Mouse (Mus musculus): Measurements from ENCODE around the gene Tigd3. TPM values are rescaled to one million over a fixed set of nuclear protein-coding genes. Genes with fewer than 3 reads are reported as not detected.

Tigd3 gene
- total RNA-seq, 2 experiments from 2014 or later = 3.1 TPM

- peak in 1 of 2 experiments; percentile 71 for DNase-seq (ENCODE audit: low spot score in 2 of 2)
Measured at GRCm38 (mm10) chr19:5878362-5878722, 15.6 kb downstream of the Tigd3 start.

GRCm38 (mm10) chr19:5877618-5878361 is 16.2 kb downstream of the Tigd3 start, which contains the start of gene Slc25a45:
Slc25a45 (plus strand) TSS chr19:5877808.
- peak; percentile 48 to 64 for DNase-seq (ENCODE audit: low spot score in 2 of 2)

GRCm38 (mm10) chr19:5874969-5875480 is 18.9 kb downstream of the Tigd3 start, which contains the start of gene Frmd8:
Frmd8 (minus strand) TSS chr19:5875274.
- DNase-seq (ENCODE audit: low spot score in 2 of 2) = peak; percentile 74 to 80

- no peak for DNase-seq (ENCODE audit: low spot score in 2 of 2)
Measured at GRCm38 (mm10) chr19:5874391-5874968, 19.5 kb downstream of the Tigd3 start.

GRCm38 (mm10) chr19:5872931-5873556 is 20.9 kb downstream of the Tigd3 start:
- no peak for DNase-seq (ENCODE audit: low spot score in 2 of 2)

- DNase-seq (ENCODE audit: low spot score in 2 of 2) = no peak
Measured at GRCm38 (mm10) chr19:5872528-5872927, 21.4 kb downstream of the Tigd3 start.

- DNase-seq (ENCODE audit: low spot score in 2 of 2) = no peak
Measured at GRCm38 (mm10) chr19:5871683-5872082, 22.3 kb downstream of the Tigd3 start.

GRCm38 (mm10) chr19:5871273-5871672 is 22.7 kb downstream of the Tigd3 start:
- DNase-seq (ENCODE audit: low spot score in 2 of 2) = no peak

GRCm38 (mm10) chr19:5868096-5868495 is 25.9 kb downstream of the Tigd3 start:
- no peak for DNase-seq (ENCODE audit: low spot score in 2 of 2)

- no peak for DNase-seq (ENCODE audit: low spot score in 2 of 2)
Measured at GRCm38 (mm10) chr19:5864710-5865398, 29.1 kb downstream of the Tigd3 start.

GRCm38 (mm10) chr19:5863776-5864175 is 30.2 kb downstream of the Tigd3 start:
- DNase-seq (ENCODE audit: low spot score in 2 of 2) = no peak

- no peak for DNase-seq (ENCODE audit: low spot score in 2 of 2)
Measured at GRCm38 (mm10) chr19:5862335-5863085, 31.4 kb downstream of the Tigd3 start.

GRCm38 (mm10) chr19:5856604-5857003 is 37.3 kb downstream of the Tigd3 start:
- DNase-seq (ENCODE audit: low spot score in 2 of 2) = no peak

- DNase-seq (ENCODE audit: low spot score in 2 of 2) = no peak
Measured at GRCm38 (mm10) chr19:5852035-5852722, 41.8 kb downstream of the Tigd3 start.

- no peak for DNase-seq (ENCODE audit: low spot score in 2 of 2)
Measured at GRCm38 (mm10) chr19:5851481-5851971, 42.4 kb downstream of the Tigd3 start.

- no peak for DNase-seq (ENCODE audit: low spot score in 2 of 2)
Measured at GRCm38 (mm10) chr19:5850860-5851259, 43.1 kb downstream of the Tigd3 start.

- peak; percentile 80 to 90 for DNase-seq (ENCODE audit: low spot score in 2 of 2)
Measured at GRCm38 (mm10) chr19:5849843-5850527, 44.0 kb downstream of the Tigd3 start.

- no peak for DNase-seq (ENCODE audit: low spot score in 2 of 2)
Measured at GRCm38 (mm10) chr19:5848826-5849672, 44.9 kb downstream of the Tigd3 start.
